Mouse (Mus musculus): ENCODE data around the gene Coil.
"Not testable (repeated sequence)": the region's sequence is repeated elsewhere in the genome, so short reads cannot be mapped to it uniquely, and the experiment has no call there.

The Coil gene

GRCm38 (mm10) chr11:89041073-89041472 is 71.0 kb downstream of the Coil start:
- DNase-seq (ENCODE audit: low spot score): not testable (repeated sequence)
